Mouse (Mus musculus) telencephalon, adult 2 months (tissue): ENCODE results near the gene Trpm1.

Experiments
- DNase-seq: peaks from one replicate; pipeline ENCODE4 v3.0.0-alpha.2; 2011; ENCODE audit warnings: low read depth, low spot score

The Trpm1 gene

GRCm38 (mm10) chr7:64163890-64164289 is 10.3 kb downstream of the Trpm1 start:
- no peak for DNase-seq

DNA sequence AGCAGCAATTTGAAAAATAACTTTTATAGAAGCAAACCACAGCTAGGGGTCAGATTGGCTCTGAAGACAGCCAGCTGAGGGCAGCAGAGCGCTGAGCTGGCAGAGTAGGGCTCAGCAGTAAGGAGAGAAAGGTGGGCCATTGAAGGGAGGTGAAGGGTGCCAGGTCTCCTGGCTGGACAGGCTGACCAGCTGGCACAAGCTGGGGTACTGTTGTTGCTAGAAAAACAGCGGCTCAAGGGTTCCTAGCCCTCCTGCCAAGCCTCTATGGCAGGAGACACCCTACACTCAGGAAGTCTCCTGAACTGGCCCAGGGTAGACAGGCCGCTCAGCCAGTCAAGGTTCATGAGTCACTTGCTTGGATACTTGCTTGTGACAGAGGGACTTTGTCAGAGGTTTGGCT is 11.4 kb downstream of the Trpm1 start:
- DNase-seq = no peak

DNA sequence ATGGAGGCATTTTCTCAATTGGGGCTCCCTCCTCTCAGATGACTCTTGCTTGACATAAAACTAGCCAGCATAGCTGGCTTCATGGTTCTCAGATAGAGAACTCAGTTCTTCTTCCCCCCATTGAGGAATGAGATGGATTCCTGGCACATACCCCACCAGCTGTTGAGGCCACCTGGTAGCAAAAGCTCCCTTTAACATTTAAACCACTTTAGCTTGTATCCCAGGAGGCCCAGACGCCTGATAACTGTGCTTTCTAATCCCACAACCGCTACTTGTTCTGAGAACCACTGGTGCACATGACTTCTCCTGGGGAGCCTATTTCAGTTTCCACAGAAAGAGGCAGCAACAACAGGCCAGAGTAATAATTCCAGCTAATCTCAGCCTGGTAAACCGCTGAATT is 12.4 kb downstream of the Trpm1 start:
- DNase-seq = no peak

DNA sequence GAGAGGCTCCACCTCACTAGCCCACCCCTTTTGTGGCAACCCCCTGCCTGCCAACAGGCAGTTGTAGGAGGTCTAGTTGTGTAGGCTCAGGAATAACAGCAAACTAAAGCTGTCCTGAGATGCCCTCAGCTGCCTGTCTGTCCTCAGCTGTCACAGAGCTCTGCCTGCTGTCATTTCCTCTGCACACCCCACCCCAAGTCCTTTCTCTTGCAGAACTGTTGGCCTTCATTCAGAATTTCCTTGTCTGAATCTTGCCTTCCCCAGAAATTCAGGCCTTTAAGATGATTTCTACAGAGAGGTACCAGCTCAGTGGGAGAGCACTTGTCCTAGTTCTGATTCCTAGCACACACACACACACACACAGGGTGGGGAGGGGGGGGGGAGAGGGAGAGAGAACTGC is 13.1 kb downstream of the Trpm1 start:
- DNase-seq = no peak

GRCm38 (mm10) chr7:64179310-64179709 is 25.7 kb downstream of the Trpm1 start:
- DNase-seq = no peak

DNA sequence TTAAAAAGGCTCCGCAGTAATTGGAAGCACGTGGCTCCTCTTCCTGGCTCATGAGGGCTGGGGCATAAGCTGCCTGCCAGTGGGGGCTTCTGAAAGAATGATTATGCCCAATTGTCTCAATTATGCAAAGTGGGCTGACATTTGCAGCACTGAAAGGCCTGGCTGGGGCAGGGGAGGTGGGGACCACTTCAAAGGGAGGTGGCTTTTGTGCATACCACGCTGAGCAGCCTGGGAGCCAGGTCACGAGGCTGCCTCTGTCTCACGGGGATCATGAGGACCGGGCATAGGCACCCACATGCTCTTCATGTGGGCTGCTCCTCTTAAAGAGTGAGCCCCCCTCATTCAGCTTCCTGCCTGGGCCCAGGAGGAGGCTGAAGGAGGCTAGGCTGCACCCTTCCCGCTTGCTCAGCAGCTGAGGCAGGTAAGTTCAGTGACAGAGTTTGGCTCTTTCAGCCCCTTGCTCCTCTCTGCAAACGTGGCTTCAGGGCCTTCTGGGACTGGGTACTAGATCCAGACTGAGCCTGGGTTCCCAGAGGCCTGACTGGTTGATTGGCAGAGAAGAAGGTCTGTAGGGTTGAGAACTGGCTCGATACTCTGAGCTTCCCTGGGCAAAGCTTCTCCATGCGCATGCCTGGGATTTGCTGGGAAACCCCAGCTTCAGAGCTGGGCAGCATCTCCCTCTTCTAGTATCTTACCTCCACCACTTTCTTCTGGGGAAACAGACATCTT is 31.7 kb downstream of the Trpm1 start:
- DNase-seq = no peak

GRCm38 (mm10) chr7:64185932-64186312 is 32.3 kb downstream of the Trpm1 start:
- no peak for DNase-seq

- no peak for DNase-seq
Observed at GRCm38 (mm10) chr7:64192261-64192943, 38.8 kb downstream of the Trpm1 start.

DNA sequence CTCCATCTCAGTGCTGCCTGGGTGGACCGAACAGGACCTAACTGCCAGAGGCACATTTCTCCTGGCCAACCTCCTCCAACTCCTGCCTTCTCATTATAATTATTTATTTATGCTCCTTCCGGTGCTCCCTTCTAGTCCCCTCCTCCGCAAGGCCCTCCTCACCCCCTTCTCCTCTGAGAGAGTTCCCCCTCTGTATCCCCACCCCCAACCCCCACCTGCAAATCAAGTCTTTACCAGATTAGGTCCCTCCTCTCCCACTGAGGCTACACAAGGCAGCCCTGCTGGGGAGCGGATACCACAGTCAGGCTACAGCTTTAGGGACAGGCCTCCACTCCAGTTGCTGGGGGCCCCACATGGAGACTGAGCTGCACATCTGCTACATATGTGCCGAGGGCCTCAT is 39.8 kb downstream of the Trpm1 start:
- DNase-seq = no peak

GRCm38 (mm10) chr7:64196114-64196513 is 42.5 kb downstream of the Trpm1 start:
- DNase-seq = no peak

GRCm38 (mm10) chr7:64208700-64209099 is 55.1 kb downstream of the Trpm1 start:
- DNase-seq = no peak

- DNase-seq = no peak
Observed at GRCm38 (mm10) chr7:64212870-64213269, 59.2 kb downstream of the Trpm1 start.

DNA sequence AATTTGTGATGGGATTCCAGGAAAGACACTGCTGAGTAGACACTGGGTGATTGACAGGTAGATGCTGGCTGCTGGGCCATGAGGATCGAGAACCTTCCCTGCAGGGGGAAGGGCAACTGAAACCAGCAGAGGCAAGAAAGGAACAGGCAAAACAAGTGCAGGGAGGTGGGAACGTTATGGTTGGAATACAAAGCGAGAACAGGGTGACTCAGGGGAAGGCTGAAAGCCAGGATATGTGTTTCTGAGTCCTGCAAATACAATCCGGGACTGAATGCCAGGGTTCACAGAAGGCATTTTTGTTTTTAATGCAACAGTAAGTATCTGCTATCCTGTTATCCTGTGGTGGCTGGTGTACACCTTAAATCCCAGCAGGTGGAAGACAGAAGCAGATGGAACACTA is 60.4 kb downstream of the Trpm1 start:
- no peak for DNase-seq

DNA sequence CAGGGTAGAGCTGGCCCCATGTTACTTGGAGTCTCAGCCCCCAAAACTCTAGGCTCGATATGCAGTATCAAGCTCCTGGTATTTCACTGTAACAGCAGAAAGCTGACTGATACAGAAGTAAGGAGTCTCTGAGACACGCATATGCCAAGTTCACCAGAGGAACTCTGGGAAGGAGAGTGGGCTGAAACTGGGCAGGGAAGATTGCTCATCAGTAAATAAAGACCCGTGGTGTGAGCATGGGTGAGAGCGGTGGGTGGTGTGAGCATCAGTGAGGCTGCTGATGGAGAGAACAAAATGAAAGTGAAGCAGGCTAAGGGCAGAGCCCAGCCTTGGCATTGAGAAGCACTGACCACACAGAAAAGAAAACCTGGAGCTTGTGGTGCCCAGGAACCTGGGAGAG is 62.0 kb downstream of the Trpm1 start:
- DNase-seq = no peak

DNA sequence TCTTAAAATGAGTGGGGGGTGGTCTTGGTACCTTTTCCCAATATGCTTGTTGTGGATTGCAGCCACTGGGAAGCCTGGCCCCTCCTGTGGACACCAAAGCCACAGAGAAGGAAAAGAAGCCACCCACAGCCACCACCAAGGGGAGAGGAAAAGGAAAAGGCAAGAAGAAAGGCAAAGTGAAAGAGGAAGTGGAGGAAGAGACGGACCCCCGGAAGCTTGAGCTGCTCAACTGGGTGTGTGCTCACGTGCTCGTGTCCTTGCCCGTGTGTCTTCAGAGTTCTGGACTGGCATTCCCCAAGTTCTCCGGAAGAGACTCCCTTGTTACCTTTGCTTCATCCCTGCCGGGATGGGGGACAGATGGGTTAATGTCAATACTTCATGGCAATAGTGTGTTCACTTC is 63.8 kb downstream of the Trpm1 start:
- no peak for DNase-seq

DNA sequence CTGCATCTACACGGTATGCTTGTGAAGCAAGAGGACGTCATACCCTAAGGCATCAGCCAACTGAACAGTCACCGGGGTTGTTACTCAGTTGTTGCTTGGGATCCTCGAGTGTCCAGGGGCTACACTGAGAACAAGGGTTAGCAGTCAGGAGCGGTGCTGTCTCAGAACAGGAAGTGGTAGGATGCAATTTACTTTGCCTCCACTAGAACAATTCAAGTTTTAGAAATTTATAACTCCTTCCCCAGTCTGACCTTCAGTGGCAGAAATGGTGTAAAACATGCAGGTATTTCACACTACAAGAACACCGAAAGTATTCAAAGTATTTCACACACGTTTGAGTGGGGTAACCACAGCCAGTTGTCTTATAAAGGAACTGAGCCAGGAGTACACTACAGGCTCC is 66.1 kb downstream of the Trpm1 start:
- no peak for DNase-seq

- DNase-seq = no peak
Observed at GRCm38 (mm10) chr7:64223215-64223614, 69.6 kb downstream of the Trpm1 start.

DNA sequence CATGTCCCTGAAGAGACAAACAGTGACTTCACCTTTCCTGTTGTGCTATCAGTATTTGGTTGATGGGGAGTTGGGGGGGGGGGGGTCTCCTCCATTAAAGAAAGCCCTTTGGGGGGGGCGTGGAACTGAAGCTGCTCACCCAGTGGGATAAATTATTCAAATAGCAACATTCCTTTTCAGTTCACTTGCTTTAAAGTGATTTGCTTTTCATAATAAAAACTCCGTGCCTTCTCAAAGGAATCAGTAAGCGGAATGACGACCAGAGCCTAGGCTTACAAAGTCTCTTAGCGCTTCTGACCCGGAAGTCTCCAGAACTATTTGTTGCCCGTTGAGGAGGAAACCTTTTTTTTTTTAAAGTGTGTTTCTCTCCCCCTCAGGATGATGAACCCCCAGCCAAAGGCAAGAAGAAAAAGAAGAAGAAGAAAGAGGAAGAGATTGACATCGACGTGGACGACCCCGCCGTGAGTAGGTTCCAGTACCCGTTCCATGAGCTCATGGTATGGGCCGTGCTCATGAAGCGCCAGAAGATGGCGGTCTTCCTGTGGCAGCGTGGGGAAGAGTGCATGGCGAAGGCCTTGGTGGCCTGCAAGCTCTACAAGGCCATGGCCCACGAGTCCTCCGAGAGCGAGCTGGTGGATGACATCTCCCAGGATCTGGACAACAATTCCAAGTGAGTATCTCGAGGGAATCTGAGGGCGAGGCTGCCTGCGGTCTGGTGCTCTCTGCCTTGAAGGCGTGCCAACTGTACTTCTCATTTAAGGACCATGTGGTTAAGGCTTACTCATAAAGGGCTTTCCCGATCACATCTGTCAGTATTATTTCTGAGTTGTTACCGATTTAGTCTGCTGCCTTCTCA is 72.9 kb downstream of the Trpm1 start:
- no peak for DNase-seq

GRCm38 (mm10) chr7:64227586-64227985 is 74.0 kb downstream of the Trpm1 start:
- DNase-seq = no peak

DNA sequence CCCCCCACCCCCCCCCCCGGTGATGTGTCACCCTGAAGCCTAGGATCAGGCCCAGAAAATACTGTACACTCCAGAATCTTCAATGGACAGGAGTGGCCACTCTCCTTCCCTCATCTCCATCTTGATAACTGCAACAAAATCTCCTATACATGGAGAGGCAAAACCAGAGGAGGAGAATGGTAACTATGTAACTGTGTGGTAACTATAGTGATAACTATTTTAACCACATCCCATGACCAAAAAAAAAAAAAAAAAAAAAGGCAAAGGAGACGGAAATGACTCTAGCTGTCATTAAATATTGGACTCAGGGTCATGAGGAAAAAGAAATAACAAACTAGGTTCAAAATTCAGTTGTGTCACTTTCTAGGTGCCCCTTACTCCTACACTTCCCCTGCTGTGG is 74.7 kb downstream of the Trpm1 start:
- DNase-seq = no peak

DNA sequence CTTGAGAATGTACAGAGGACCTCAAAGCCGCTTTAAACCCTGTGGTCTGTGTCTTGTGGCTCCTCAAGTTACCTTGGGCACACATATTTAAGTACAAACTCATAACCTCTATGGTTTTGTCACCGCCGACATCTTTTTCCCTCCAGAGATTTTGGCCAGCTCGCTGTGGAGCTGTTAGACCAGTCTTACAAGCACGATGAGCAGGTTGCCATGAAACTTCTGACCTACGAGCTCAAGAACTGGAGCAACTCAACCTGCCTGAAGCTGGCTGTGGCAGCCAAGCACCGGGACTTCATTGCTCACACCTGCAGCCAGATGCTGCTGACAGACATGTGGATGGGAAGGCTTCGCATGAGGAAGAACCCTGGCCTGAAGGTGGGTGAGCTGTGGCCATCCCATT is 76.3 kb downstream of the Trpm1 start:
- DNase-seq = no peak

DNA sequence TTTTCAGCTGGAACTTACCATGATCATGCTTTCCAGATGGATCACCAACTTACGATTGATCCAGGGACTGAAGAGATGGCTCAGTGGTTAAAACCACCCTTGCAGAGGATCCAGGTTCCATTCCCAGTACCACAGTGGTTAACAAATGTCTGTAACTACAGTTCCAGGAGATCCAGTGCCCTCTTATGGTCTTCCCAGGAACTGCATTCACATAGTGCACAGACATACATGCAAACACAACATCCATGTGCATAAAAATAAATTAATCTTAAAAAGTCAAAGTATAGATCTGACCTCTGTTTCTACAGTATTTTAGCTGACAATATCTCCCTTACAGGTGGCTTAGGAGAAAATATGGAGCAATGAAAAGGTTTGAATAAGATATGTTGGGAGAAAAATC is 77.4 kb downstream of the Trpm1 start:
- DNase-seq = no peak

DNA sequence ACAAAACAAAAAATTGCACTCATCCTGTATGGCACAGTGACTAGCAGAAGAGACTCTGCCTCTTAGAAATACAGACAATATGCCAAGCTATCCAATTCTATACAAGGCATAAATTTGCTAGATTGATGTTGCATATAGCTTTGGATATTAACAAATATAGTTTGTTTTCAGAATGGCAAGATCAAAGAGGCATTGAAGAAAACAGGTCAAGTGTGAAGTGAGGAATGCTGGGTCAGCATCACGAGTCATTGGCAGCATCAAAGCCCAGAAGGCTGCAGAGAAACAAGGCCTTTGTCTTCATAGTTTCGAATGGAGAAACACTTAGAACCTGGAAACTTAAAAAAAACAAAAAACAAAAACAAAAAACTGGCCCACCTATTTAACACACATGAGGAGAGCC is 78.4 kb downstream of the Trpm1 start:
- no peak for DNase-seq
